Mouse (Mus musculus): Measurements from ENCODE around the gene Krtap24-1.

The Krtap24-1 gene

DNA sequence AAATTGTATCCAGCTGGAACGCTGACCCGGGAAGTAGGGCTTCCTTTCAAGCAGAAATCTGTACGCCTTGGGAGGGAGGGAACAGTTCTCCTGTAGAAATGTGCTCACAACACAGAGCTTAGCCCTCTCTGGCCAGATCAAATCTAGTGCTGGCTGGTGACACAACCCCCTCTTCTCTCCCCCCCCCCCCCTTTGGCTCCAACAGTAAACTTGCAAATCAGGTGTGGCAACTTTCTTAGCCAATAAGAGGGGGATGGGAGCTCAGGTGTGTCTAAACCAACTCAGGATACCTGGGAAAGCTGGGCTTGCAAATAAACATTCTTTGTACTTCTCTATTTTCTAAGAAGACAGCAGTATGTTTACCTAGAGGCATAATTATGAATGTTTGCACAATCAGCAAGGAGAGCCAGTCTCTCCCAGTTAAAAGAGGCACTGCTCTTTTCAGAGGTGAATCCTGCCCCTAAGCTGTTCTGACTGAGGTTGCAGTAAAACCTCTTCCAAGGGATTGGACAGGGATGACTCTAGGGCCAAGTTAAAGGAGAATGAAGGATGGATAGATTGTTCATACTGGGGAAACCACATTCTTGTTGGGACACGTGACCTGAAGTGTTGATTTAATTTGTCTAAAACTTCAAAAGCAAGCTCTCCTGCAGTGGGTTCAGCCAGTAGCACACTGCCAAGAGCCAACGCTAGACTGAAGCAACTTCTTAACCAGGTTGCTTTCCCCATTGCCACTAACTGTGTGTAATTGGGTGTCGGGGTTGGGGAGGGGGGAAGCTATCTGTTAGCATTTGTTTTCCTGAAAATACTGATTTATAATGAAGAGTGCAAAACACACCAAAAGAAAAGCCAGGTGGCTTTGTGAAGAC, 48.8 kb downstream of the Krtap24-1 start, which contains the start of gene Cldn8:
Gene Cldn8 (minus strand): TSS at position 139 of the 869 bp plus-strand sequence.
- DNase-seq (ENCODE audit: low read depth, low spot score) = no peak

DNA sequence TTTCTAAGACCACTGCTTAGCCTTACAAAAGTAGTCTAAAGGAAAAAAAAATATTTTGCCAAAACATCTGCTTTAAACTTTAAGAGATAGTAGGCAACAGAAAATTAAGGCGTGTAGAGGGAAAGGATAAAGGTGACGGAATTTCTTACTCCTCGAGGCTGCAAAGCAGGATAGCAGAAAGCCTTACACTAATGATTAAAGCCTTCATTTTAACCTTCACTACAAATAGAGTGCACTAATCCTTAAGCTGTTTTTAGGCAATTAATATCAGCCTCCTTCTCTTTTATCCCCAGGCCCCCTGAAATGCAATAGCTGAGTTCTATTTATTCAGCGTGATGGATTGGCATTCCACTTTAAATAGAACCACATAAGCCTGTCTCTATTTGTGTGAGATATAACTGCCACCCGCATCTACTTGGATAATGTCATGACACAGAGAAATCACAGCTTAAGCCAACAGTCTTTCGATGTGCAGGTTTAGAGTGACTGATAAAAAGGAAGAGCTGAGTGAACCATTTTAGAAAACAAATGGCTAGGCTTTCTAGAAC, 50.4 kb downstream of the Krtap24-1 start:
- no peak for DNase-seq (ENCODE audit: low read depth, low spot score)
